Mouse (Mus musculus): ENCODE results near the gene Znrf2. TPM values are rescaled to one million over a fixed set of nuclear protein-coding genes. Genes with fewer than 3 reads are reported as not detected.

Znrf2 gene
- polyA plus RNA-seq, 2 experiments, result 2.1 to 3.3 TPM

- no peak overlapping the region for H3K4me3 ChIP-seq (ENCODE audit: insufficient read depth in 1 of 2, low read depth in 2 of 2, low read length in 2 of 2)
- H3K9ac ChIP-seq (replicated peaks), result no peak overlapping the region
- peaks cover 0 to 10% of the 10 kb centered on the region in 2 experiments; a peak in 2 of 4 replicates for H3K4me1 ChIP-seq (replicated peaks; ENCODE audit: control insufficient read depth in 2 of 2, insufficient read depth in 2 of 2, low read length in 1 of 2)
- H3K9me3 ChIP-seq (ENCODE audit: control insufficient read depth, low read length), result no peaks in the 10 kb centered on the region
- H3K4me2 ChIP-seq (ENCODE audit: low read depth), result no peak overlapping the region
- no peak for ATAC-seq (ENCODE audit: insufficient read depth)
- TF ChIP-seq EP300 (IDR thresholded peaks at IDR 0.05; ENCODE audit: low read depth) (no peak), CTCF (IDR thresholded peaks at IDR 0.05; ENCODE audit: low read depth) (no peak)
- DNase-seq (ENCODE audit: low read depth in 3 of 3, low spot score in 3 of 3), result no peak
- H3K27ac ChIP-seq, result no peak overlapping the region
- H3K36me3 ChIP-seq (replicated peaks; ENCODE audit: control insufficient read depth, insufficient read depth, low read depth), result no peaks in the 10 kb centered on the region
- H3K27me3 ChIP-seq (ENCODE audit: control insufficient read depth, insufficient read depth, low read length), result no peaks in the 10 kb centered on the region
These were observed 61.8 kb downstream of the Znrf2 start for GRCm38 (mm10) chr6:54878546-54878945.

- DNase-seq (ENCODE audit: low read depth in 3 of 3, low spot score in 3 of 3), result no peak
- no peak for ATAC-seq (ENCODE audit: insufficient read depth)
- H3K4me2 ChIP-seq (ENCODE audit: low read depth), result no peak overlapping the region
These were observed 63.4 kb downstream of the Znrf2 start for GRCm38 (mm10) chr6:54880086-54880485.

GRCm38 (mm10) chr6:54883424-54883823 lies 66.7 kb downstream of the Znrf2 start:
- Histone ChIP-seq H3K27ac (no peak overlapping the region), H3K9me3 (ENCODE audit: control insufficient read depth, low read length) (no peaks in the 10 kb centered on the region), H3K36me3 (replicated peaks; ENCODE audit: control insufficient read depth, insufficient read depth, low read depth) (no peaks in the 10 kb centered on the region), H3K4me3 (ENCODE audit: insufficient read depth in 1 of 2, low read depth in 2 of 2, low read length in 2 of 2) (no peak overlapping the region), H3K9ac (replicated peaks) (no peak overlapping the region), H3K4me2 (ENCODE audit: low read depth) (no peak overlapping the region), H3K4me1 (replicated peaks; ENCODE audit: control insufficient read depth in 2 of 2, insufficient read depth in 2 of 2, low read length in 1 of 2) (no peaks in the 10 kb centered on the region), H3K27me3 (ENCODE audit: control insufficient read depth, insufficient read depth, low read length) (no peaks in the 10 kb centered on the region)
- ATAC-seq (ENCODE audit: insufficient read depth) (no peak), DNase-seq (ENCODE audit: low read depth in 3 of 3, low spot score in 3 of 3) (no peak)
- TF ChIP-seq EP300 (IDR thresholded peaks at IDR 0.05; ENCODE audit: low read depth), result no peak
- no peak for TF ChIP-seq CTCF (IDR thresholded peaks at IDR 0.05; ENCODE audit: low read depth)
- 69% methylated on average over 2 of the region's 2 CpGs for WGBS (ENCODE audit: insufficient replicate concordance)

More at GRCm38 (mm10) chr6:54880086-54880485, 63.4 kb downstream of the Znrf2 start:
- no peak overlapping the region for H3K27ac ChIP-seq
- H3K36me3 ChIP-seq (replicated peaks; ENCODE audit: control insufficient read depth, insufficient read depth, low read depth), result no peaks in the 10 kb centered on the region
- 92% methylated on average over 4 of the region's 4 CpGs for WGBS (ENCODE audit: insufficient replicate concordance)
- H3K9me3 ChIP-seq (ENCODE audit: control insufficient read depth, low read length), result no peaks in the 10 kb centered on the region
- no peak overlapping the region for H3K4me3 ChIP-seq (ENCODE audit: insufficient read depth in 1 of 2, low read depth in 2 of 2, low read length in 2 of 2)
- no peaks in the 10 kb centered on the region for H3K27me3 ChIP-seq (ENCODE audit: control insufficient read depth, insufficient read depth, low read length)
- peaks cover 0 to 10% of the 10 kb centered on the region in 2 experiments; a peak in 2 of 4 replicates for H3K4me1 ChIP-seq (replicated peaks; ENCODE audit: control insufficient read depth in 2 of 2, insufficient read depth in 2 of 2, low read length in 1 of 2)
- no peak overlapping the region for H3K9ac ChIP-seq (replicated peaks)
- TF ChIP-seq CTCF (IDR thresholded peaks at IDR 0.05; ENCODE audit: low read depth), result no peak
- TF ChIP-seq EP300 (IDR thresholded peaks at IDR 0.05; ENCODE audit: low read depth), result no peak

GRCm38 (mm10) chr6:54886195-54886594 lies 69.5 kb downstream of the Znrf2 start:
- H3K36me3 ChIP-seq (replicated peaks; ENCODE audit: control insufficient read depth, insufficient read depth, low read depth), result no peaks in the 10 kb centered on the region
- no peaks in the 10 kb centered on the region for H3K4me1 ChIP-seq (replicated peaks; ENCODE audit: control insufficient read depth in 2 of 2, insufficient read depth in 2 of 2, low read length in 1 of 2)
- H3K27me3 ChIP-seq (ENCODE audit: control insufficient read depth, insufficient read depth, low read length), result no peaks in the 10 kb centered on the region
- no peak for ATAC-seq (ENCODE audit: insufficient read depth)
- H3K9me3 ChIP-seq (ENCODE audit: control insufficient read depth, low read length), result no peaks in the 10 kb centered on the region
- WGBS (ENCODE audit: insufficient replicate concordance), result 76% methylated on average over 7 of the region's 7 CpGs
- no peak for DNase-seq (ENCODE audit: low read depth in 3 of 3, low spot score in 3 of 3)
- H3K27ac ChIP-seq, result no peak overlapping the region
- H3K4me3 ChIP-seq (ENCODE audit: insufficient read depth in 1 of 2, low read depth in 2 of 2, low read length in 2 of 2), result no peak overlapping the region
- no peak overlapping the region for H3K9ac ChIP-seq (replicated peaks)
- TF ChIP-seq CTCF (IDR thresholded peaks at IDR 0.05; ENCODE audit: low read depth), result no peak
- TF ChIP-seq EP300 (IDR thresholded peaks at IDR 0.05; ENCODE audit: low read depth), result no peak
- no peak overlapping the region for H3K4me2 ChIP-seq (ENCODE audit: low read depth)

- H3K4me2 ChIP-seq (ENCODE audit: low read depth), result no peak overlapping the region
- no peaks in the 10 kb centered on the region for H3K36me3 ChIP-seq (replicated peaks; ENCODE audit: control insufficient read depth, insufficient read depth, low read depth)
- DNase-seq (ENCODE audit: low read depth in 3 of 3, low spot score in 3 of 3) (no peak), ATAC-seq (ENCODE audit: insufficient read depth) (no peak)
- H3K27me3 ChIP-seq (ENCODE audit: control insufficient read depth, insufficient read depth, low read length), result no peaks in the 10 kb centered on the region
- TF ChIP-seq CTCF (IDR thresholded peaks at IDR 0.05; ENCODE audit: low read depth) (no peak), EP300 (IDR thresholded peaks at IDR 0.05; ENCODE audit: low read depth) (no peak)
- no peak overlapping the region for H3K27ac ChIP-seq
- WGBS (ENCODE audit: insufficient replicate concordance), result 78% methylated on average over 9 of the region's 9 CpGs
- H3K9ac ChIP-seq (replicated peaks), result no peak overlapping the region
- H3K9me3 ChIP-seq (ENCODE audit: control insufficient read depth, low read length), result no peaks in the 10 kb centered on the region
- H3K4me1 ChIP-seq (replicated peaks; ENCODE audit: control insufficient read depth in 2 of 2, insufficient read depth in 2 of 2, low read length in 1 of 2), result no peaks in the 10 kb centered on the region
- no peak overlapping the region for H3K4me3 ChIP-seq (ENCODE audit: insufficient read depth in 1 of 2, low read depth in 2 of 2, low read length in 2 of 2)
These were observed 73.5 kb downstream of the Znrf2 start for GRCm38 (mm10) chr6:54890221-54890620.

All from liver, embryonic 14.5 days (tissue).